Mouse (Mus musculus): ENCODE results near the gene Casz1. TPM values are rescaled to one million over a fixed set of nuclear protein-coding genes. Genes with fewer than 3 reads are reported as not detected.

The Casz1 gene
- polyA plus RNA-seq, 1 experiment: 21.0 TPM

DNA sequence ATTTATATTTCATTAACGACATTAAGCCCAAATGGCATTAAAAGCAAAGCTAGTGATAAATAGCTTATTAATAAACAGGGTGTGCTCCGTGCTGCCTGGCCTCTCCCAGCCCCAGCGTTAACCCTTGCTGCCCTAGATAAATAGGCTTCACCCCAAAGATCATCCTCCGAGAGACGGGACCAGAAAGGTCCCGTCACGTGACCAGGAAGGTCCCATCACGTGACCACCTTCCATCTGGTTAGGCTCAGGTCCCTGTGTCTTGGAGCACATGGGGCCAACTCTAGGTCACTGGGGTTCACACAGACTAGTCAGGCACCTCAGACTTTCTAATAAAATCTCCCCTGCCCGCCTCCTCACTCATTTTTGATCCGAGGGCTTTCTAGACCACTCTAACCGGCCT lies 42.5 kb downstream of the Casz1 start:
- DNase-seq (ENCODE audit: low spot score): no peak

DNA sequence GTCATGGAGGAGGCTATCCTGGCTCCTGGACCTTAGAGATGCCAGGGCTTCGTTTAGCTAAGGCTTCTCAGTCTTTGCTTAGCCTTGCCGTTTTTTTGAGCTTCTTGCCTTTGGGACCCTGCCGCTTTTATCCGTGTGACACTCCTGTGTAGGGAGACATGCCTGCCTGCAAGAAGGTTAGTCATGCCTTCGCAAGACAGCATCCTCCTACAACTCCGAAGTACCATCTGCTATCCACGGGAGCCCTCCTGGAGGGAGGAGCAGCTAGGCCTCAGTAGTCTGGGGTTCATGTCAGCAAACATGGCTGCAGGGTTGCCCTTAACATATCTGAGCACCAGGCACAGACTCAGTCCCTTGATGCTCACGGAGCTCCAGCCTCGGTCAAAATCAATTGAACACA lies 43.4 kb downstream of the Casz1 start:
- no peak for DNase-seq (ENCODE audit: low spot score)

DNA sequence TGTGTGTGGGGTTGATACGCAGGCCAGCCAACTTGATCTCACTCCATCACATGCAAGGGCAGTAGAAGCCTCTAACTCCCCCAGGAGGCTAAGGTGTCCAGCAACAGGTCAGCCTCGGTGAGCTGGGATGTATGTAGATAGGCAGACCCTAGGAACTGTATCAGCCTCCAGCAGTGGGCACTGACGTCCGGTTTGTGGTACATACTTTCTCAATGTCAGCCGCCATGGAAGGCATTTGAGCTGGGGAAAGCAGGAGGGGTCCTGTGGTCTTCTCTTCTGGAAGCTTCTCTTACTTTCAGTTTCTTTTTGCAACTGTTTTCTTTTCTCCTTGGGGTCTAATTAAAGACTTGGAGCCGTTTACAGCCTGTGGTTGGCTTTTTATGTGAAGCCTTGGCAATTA lies 45.2 kb downstream of the Casz1 start:
- no peak for DNase-seq (ENCODE audit: low spot score)

DNA sequence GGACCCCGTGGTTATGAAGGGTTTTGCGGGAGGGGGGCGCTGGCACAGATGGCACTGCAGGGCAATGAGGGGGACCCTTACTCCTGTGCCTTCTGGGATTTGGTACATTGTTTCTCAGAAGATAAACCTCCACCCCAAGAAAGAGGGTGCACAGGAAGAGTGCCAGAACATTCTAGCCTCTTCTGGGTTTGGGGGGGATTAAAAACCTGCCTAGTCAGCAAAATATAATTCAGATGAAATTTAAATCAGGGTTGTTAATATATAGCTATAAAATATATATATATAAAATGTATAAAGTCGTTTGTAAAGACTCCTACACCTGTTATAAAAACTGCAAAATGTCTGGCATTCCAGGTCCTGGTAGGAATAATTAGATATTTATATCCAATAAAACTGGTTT lies 48.8 kb downstream of the Casz1 start:
- no peak for DNase-seq (ENCODE audit: low spot score)

DNA sequence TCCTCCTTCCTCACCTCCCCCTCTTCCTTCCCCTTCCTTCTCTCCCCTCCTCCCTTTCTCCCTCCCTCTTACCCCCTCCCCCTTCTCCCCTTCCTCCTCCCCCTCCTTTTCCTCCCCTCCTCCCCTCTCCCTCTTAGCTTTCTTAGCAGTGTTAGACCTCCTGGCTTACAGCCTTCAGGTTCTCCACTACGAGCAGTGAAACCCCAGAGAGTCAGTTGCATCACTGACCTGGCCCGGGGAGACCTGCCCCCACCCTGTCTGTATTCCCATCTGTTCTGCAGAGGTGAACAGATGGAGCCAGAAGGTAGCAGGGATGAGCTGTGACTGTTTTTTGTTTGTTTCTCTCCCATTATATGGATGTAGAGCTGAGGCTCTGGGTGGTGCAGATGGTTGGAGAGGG lies 49.9 kb downstream of the Casz1 start:
- DNase-seq (ENCODE audit: low spot score): no peak

DNA sequence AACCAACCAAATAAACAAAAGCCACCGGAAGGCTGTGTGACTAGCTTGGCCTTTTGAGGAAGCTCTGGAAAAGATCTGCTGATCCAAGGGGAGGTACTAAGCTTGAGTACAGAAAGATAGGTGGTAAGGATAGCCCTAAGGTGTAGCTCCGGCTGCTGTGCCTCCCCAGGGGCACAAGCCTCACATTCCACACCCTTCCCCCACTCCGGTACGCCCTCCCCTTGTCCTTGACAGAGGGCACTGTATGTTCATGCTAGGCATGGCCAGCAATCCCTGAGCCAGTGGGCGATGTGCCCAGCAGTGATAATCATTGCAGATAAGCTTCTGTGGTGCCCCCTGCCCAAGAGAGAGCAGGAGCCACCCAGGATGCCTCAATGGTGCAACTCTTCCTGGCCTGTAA lies 51.3 kb downstream of the Casz1 start:
- no peak for DNase-seq (ENCODE audit: low spot score)

DNA sequence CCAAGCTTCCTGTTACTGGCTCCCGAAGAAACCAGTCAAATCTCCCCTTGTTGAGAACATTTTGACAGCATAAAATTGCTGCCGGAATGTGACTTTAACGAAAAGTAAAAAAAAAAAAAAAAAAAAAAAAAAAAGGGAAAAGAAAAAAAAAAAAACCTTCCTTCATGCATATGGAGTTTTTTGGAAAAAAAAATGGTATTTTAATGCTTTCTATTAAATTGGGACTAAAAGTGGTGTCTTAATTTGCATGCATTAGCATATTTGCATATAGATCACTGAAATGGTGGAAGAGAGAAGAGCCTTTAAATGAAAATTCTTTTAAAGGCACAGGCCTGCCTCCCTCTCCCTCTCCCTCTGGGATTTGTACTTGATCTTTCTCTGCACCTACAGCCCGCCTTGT lies 52.0 kb downstream of the Casz1 start:
- no peak for DNase-seq (ENCODE audit: low spot score)

DNA sequence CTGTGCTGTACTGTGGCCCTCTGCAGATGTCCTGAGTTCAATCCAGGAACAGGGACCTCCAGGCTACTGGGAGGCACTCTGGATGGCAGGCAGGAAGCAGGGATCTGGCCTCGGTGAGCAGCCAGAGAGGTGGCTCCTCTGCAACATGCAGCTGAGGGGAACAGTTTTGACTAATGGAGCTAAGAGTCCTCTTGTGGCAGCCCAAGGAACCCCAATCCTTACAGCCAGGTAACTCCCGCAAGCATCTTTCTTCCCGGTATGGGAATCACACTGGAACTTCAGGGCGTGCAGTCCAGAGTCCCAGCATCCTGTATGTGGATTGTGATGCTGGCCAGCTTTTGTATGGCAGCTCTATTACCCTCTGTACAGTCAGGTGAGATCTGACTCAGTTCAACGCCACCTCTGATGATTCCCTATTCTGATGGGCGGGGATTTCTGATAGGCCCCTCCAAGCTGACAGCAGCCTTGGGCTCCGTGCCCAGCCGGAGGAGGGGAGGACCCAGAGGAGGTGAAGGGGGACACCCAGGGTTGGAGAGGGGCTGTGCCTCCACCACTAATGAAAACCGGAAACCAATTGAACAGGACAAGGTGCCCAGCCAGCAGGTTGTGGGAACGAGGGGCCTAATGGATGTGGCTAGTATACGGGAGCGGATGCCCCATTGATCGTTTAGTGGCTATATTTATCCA lies 53.3 kb downstream of the Casz1 start:
- DNase-seq (ENCODE audit: low spot score): no peak

DNA sequence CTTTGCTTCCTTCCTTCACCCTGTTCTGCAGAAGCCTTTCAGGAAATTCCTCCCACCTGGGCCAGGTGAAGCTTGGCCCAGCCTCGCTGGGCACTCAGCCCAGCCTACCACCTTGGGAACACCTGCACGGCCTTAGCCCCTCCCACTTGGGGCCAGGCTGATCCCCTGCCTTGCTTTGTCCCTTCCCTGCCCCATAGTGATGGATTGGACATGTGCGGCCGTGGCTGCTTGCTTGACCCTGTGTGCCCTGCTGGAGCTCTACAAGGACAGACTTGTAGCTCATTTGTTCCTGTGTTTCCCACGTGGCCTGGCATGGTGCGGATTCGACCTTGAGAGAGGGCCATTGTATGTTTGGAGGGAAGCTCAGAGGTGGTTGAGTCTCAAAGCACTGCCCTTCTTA lies 54.0 kb downstream of the Casz1 start:
- DNase-seq (ENCODE audit: low spot score): no peak

DNA sequence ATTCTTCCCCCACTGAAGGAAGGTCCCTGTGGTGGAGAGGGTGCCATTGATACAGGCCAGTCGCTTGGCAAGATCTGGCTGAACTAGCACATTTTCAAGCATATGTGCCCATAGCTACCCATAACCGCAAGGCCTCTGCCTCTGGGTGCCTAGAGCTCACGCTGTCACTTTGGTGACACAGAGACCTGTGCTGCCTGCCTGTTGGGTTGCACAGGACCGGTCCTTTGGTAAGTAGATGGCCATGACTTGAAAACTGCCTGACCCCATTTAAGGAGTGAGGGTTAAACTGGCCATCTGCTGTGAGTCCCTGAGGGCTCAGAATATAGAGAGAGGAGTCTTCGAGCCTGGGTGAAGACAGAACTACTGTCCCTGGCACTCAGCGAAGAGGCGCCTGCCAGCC lies 55.2 kb downstream of the Casz1 start:
- no peak for DNase-seq (ENCODE audit: low spot score)

DNA sequence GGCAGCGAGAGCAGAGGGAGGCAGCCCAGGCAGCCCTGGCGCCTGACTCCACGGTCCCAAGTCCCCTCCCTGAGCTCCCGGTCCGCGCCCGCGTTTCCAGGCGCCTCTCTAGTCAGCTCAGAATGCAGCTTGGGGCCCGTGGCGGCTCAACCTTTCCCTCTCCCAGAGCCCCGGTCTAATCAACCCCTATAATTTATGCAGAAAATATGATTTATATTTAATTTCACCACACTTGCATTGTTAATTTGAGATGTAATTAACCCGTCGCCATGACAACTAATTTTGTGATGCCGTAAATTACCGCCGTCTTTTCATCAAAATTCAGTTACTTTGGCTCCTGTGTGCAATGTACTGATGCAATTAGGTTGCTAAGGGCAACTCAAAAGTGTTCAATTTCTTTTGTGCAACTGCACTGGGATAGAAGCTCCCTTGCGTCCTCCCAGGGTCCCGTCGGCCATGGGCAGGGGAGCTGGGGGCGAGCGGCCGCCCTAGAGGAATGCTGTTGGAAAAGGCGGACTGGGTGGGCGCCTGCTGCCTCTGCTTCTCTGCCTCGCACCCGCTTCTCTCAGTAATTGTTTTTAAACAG lies 55.8 kb downstream of the Casz1 start:
- DNase-seq (ENCODE audit: low spot score): no peak

DNA sequence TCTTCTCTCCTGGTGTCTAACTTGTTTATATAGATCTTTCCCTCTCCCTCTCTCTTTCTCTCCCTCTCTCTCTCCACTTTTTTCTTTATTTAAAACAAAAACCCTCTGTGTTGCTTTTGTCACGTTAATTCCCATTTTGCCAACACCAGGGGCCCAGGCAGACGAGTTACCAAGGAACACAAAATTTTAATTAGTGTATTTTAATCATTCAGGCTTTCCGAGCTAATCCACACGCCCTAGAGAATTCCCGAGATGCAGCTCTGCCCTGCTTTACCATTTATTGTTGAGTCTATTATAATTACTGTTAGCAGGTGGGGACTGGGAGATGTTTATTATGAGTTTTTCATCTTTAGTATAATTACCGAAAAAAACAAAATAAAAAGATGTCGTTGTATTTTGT lies 56.4 kb downstream of the Casz1 start:
- DNase-seq (ENCODE audit: low spot score): no peak

DNA sequence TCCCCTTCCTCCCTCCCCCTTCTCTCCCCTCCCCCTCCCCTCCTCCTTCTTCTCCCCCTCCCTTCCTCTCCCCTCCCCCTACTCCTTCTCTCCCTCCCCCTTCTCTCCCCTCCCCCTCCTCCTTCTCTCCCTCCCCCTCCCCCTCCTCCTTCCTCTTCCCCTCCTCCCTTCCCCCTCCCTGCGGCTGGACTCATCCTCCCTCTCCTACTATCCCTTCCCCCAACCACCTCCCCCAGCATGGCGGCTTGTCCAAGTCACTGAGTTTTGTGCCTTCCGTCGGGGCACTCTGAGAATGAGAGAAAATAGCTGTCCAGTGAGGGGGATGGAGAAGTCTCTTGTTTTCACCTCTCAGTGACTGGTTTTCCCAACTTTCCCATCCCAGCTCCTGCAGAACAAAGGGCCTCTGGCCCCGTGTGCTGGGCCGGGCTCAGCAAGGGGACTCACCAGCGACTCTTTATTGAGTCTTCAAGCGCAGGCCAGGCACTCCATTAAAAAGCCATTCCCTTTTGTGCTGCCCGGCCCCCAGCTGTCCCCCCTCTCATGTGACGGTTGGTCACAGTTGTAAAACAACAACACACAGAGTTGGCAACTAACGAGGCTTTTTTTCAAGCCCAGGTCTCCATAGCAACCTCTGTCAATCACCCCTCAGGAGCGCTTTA lies 62.7 kb downstream of the Casz1 start:
- no peak for DNase-seq (ENCODE audit: low spot score)

DNA sequence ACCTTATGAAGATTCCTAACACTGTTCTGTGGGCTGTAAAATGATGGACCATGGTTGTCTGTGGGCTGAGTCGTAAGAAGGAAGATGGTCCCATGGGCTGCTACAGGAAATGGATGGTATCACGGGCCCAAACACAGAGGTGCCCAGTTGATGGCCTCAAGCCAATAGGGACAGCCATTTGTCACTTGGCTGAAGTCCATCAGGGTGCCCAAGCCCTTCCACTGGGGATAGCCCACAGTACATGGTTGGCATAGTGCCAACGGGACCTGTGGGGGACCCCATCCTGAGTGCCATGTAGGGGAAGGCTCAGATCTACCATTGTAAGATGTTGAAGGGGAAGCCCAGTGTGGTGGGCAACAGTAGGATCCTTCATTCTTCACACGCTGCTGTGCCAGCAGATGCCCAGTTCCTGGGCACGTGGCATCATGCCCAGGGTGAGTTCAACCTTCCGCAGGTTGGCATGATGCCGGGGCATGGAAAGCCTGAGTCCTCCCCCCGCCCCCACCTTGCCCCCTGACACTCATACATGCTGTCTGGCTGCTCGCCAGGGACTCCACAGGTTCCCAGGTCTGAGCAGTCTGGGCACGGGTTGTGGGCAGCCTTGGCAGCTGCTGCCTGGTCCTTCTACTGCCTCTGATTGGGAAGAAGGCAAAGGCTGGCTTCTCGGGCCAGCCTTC lies 63.6 kb downstream of the Casz1 start:
- no peak for DNase-seq (ENCODE audit: low spot score)

DNA sequence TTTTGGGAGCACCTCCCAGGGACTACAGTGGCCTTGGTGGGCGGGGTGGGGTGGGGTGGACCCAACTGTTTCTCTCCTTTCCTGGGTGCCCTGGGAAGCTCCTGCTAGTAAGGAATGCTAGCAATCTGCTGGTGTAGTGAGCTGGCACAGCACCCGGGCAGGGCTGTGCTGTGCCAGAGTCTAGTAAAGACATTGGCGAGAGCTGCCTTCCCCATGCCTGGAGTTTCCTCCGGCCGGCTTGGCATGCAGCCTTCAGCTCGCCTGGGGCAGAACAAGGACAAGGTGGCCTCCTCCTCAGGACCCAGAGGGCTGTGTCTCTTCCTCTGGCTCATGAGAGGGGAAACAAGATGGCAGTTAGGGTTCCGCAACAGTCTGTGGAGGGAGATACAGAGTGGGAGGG lies 65.3 kb downstream of the Casz1 start:
- no peak for DNase-seq (ENCODE audit: low spot score)

DNA sequence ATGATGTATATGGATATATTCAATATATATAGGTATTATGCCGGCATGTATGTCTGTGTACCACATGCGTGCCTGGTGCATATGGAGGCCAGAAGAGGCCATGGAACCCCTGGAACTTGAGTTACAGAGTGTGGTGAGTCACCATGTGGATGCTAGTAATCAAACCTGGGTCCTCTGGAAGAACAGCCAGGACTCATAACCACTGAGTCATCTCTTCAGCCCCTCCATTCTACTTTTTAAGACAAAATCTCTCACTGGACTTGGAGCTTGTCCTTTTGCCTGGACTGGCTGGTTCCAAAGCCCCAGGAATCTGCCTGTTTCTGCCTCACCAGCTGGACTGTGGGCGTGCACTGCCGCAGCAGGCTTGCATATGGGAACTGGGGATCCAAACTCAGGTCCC lies 66.3 kb downstream of the Casz1 start:
- no peak for DNase-seq (ENCODE audit: low spot score)

DNA sequence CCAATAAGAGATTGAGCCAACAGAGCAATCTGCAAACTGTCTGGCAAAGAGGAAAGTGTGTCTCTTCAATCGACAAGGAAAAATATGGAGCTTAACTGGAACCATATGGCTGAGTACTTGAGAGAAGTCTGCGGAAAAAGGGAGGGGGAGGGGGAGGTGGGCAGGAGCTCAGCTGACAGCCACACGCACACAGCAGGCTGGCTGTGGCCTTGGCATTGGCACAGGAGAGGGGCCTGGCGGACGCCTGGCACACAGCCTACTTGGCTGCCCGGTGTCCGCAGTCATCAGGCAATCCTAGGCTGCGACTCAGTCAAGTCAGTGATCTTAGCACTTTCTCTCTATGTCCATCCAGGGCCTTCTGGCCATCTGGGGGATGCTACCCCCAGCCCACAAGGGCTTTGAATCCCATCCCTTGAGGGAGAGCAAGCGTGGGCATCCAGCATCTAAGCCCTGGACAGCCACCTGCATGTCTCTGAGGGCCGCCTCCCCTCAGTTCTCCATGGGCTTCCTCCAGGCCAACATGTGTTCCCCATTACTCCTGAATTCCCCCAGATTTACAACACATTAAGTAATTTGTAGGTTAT lies 67.6 kb downstream of the Casz1 start:
- no peak for DNase-seq (ENCODE audit: low spot score)

DNA sequence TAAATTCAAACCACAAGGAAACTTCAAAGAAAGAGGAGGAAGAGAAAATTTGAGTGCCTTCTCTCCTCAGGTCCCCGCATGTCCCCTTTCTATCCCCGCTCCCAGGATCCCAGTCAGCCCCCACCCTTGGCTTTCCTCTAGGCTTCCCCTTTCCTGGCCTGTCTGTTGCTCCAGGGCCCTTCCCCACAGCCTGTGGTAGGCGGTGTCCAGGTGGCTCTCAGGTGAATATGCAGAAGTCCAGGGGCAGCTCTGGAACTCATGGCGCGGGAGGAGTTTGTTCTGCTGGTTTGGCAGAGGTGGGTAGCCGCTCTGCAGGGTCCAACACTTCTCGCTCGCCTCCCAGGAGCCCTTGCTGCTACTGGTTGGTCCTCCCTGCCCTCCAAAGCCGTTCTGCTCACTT lies 68.1 kb downstream of the Casz1 start:
- DNase-seq (ENCODE audit: low spot score): no peak

DNA sequence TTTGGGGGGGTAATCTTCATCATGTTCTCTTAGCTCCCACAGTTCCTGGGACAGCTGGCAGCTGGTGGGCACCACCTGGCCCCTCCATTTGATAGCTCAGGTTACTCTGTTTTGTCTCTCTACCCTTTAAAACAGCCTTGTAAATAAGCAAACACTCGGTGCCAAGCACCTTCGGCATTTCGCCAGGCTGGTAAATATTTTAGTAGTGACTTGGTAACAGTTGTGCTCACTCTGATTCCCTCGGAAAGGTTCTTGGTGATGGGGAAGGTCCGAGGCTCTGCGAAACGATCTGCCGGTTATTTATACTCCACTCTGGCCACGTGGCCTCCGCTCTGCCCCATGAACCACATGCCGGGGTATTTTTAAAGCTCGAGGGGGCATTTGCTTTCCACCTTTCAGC lies 68.6 kb downstream of the Casz1 start:
- no peak for DNase-seq (ENCODE audit: low spot score)

DNA sequence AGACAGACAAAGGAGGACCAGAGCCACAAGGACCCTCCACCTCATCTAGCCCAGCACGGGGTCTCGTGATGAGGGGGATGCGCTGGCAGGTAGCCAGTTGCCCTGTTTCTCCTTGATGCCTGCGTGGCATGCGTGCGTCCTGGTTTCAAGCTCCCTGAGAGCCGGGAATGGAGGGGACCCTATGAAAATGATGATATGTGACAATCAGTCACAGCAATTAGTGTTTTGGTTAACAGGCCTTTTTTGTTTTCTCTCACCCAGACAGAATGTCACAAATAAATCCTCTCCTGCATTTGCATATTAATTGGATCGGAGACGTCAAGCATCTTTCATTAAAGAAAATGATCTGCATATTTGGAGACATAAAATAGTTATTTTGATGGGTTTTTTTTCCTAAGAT lies 71.9 kb downstream of the Casz1 start:
- DNase-seq (ENCODE audit: low spot score): no peak

DNA sequence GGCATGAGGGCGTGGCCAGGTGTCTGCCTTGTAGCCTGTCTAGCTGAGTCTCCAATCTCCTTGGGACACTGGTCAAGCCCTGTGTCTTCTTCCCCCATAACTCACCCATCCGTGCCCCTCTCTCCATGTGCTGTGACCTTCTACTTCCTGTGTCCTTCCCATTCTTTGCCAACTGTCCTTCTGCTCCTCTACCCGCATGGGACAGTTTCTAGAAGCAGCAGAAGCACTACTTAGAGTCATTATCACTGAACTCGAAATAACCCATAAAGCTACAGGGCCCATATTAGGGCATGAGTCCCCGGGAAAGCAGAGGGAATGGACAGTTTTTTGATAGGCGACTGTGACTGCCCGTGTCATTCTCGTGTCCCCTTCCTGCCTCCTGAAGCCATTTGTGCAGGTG lies 72.6 kb downstream of the Casz1 start:
- no peak for DNase-seq (ENCODE audit: low spot score)

DNA sequence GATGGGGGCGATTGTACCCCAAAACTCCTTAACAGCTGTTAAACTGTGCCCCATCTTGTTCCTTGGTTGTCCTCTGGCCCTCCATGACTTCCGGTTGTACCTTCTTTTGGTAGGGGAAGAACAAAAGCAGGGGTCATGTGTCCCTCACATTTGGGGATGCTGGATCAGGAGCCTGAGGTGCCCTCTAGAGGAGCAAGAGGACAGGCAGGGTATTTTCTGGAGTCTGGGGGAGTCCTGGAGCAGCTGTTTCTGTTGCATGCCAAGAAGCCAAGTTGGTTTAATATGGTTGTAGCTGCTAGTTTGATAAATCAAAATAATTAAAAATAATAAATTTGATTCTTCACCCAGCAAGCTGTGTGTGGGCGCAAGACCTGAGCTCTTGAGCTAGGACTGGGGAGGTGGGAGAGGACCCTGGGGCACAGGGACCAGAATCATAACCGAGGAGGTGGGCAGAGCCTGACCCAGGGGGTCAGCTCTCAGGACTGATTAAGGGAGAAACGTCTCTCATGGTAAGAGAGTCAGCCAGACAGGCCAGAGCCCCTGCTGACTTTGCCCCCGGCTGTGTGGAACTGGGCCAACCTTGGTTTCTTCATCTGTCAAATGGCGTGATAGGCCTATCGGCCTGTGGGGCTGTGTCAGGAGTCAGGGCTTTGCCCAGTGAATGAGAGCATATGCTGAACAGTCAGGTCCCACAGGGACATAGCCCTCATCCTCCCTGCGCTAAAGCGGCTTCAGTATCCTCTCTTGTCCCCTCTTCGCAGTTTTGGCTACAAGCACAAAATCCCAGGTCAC lies 74.2 kb downstream of the Casz1 start:
- no peak for DNase-seq (ENCODE audit: low spot score)
